ENCODE assay signal across 9 mouse cellular contexts in the genomic region with DNA sequence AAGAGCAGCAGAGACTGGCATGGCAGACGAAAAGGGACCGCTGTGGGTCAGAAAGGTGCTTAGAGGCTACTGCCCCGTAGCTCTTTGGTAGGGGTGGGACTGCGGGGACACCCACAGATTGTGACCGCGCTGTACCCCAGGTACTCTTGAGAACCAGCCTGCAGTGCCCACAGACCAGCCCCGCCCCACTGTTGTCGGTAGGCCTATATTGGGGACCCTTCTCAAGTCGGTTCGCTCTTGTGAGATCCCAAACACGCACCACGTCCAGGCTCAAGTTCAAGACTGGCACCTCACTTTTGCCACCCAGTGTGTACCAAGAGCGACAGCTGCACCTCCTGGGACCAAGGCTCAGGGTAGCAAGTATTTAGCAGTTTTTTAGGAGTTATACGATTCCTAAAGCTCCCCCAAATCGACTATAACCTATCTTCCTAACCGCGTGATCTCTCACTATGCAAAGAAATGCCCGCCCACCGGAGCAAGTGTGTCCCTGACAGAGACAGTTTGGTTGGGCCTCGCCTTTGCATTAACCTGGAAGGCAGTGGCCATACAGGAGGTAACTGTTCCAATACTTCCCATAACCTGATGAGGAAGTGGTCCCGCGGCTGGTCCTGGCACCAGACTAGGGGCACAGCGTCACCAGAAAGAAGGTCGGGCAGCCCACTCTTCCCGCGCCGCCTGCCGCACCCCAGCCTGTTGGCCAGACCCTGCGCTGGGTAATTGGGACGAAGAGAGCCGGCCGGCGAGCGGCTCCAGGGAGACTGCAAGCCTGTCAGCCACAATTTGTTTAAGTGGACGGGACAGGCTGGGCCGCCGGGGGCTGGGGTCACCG. TPM values are rescaled to one million over a fixed set of nuclear protein-coding genes. Genes with fewer than 3 reads are reported as not detected.
A peak's percentile ranks its signal among the peaks of the same experiment; 100 is the strongest.
DNase-seq lines count a peak whose midpoint lies in the region; ATAC-seq and TF ChIP-seq lines count a peak whose summit lies in the region.
"Had no signal": no experiment of that assay in that cellular context is flagged by ENCODE, and none has a peak within 500 bp of the region (broad histone marks: within the 10 kb centered on the region; RNA-seq: fewer than 3 reads in every experiment).

No protein-coding gene starts in this region.

- TF ChIP-seq CTCF in gastrocnemius, adult 2 months (IDR thresholded peaks at IDR 0.05): no peak
- TF ChIP-seq CTCF in stomach, postnatal 0 days (IDR thresholded peaks at IDR 0.05; ENCODE audit: low read depth): no peak

- no peaks in the 10 kb centered on the region for H3K9me3 ChIP-seq in midbrain, embryonic 10.5 days (replicated peaks)
- no peaks in the 10 kb centered on the region for H3K9me3 ChIP-seq in midbrain, embryonic 16.5 days (replicated peaks; ENCODE audit: control insufficient read depth, low read length, poor library complexity, severe bottlenecking)
- H3K9me3 ChIP-seq in limb, embryonic 14.5 days (ENCODE audit: control insufficient read depth, low read length): no peaks in the 10 kb centered on the region
- H3K9me3 ChIP-seq in stomach, postnatal 0 days (ENCODE audit: control insufficient read depth, low read length): no peaks in the 10 kb centered on the region

- ATAC-seq in midbrain, embryonic 16.5 days: no peak
- no peak for ATAC-seq in limb, embryonic 14.5 days (ENCODE audit: low FRiP score, low read depth)
- ATAC-seq in stomach, postnatal 0 days (ENCODE audit: low FRiP score, low TSS enrichment): no peak

- H3K36me3 ChIP-seq in midbrain, embryonic 10.5 days: no peaks in the 10 kb centered on the region
- H3K36me3 ChIP-seq in midbrain, embryonic 16.5 days (ENCODE audit: control insufficient read depth, insufficient read depth, low read length): no peaks in the 10 kb centered on the region
- no peaks in the 10 kb centered on the region for H3K36me3 ChIP-seq in limb, embryonic 14.5 days (ENCODE audit: control insufficient read depth, insufficient read depth, low read length)
- H3K36me3 ChIP-seq in stomach, postnatal 0 days (ENCODE audit: control insufficient read depth, insufficient read depth, low read length): no peaks in the 10 kb centered on the region

- DNase-seq in gastrocnemius, adult 2 months: no peak
- DNase-seq in gastrocnemius, postnatal 36 days: no peak
- no peak for DNase-seq in midbrain, embryonic 10.5 days (ENCODE audit: low spot score)
- no peak for DNase-seq in limb, embryonic 14.5 days (ENCODE audit: low spot score)
- no peak for DNase-seq in stomach, postnatal 0 days (ENCODE audit: low spot score)
- no peak for DNase-seq in left cerebral cortex, postnatal 25 days (ENCODE audit: low spot score in 2 of 2)
- DNase-seq in layer of hippocampus, postnatal 25 days (ENCODE audit: extremely low spot score in 1 of 2, low spot score in 1 of 2): no peak

- TF ChIP-seq POLR2A in limb, embryonic 14.5 days (IDR thresholded peaks at IDR 0.05; ENCODE audit: borderline replicate concordance, extremely low read depth, insufficient read depth, insufficient read length): no peak

- H3K4me2 ChIP-seq in midbrain, embryonic 16.5 days (ENCODE audit: low read length): no peak overlapping the region
- peak overlapping the region; percentile 89 for H3K4me2 ChIP-seq in limb, embryonic 14.5 days (replicated peaks; ENCODE audit: low read depth, low read length, severe bottlenecking)
- H3K4me2 ChIP-seq in stomach, postnatal 0 days (replicated peaks; ENCODE audit: low read depth): peak overlapping the region; percentile 56

- intact Hi-C loops in gastrocnemius, adult 2 months (cut with DNase I): no loop called here
- intact Hi-C loops in gastrocnemius, postnatal 36 days (cut with DNase I): loop anchor here (5.0 kb wide), 1 partner anchor 447 kb away; no protein-coding TSS in a partner anchor
- intact Hi-C loops in left cerebral cortex, postnatal 25 days (cut with DNase I): loop anchor here (5.0 kb wide), 1 partner anchor 357 kb away; no protein-coding TSS in a partner anchor

- H3K4me1 ChIP-seq in midbrain, embryonic 10.5 days: peaks cover 76% of the 10 kb centered on the region
- H3K4me1 ChIP-seq in midbrain, embryonic 16.5 days (ENCODE audit: control insufficient read depth, insufficient read depth, low read length): peaks cover 12% of the 10 kb centered on the region
- peaks cover 22% of the 10 kb centered on the region for H3K4me1 ChIP-seq in limb, embryonic 14.5 days (ENCODE audit: control insufficient read depth, insufficient read depth, low read length)
- H3K4me1 ChIP-seq in stomach, postnatal 0 days (replicated peaks; ENCODE audit: control insufficient read depth, insufficient read depth): peaks cover 8% of the 10 kb centered on the region; the same call in 1 of the 2 replicates

- no peak for TF ChIP-seq EP300 in stomach, postnatal 0 days (optimal IDR thresholded peaks at IDR 0.05)

- peaks cover 100% of the 10 kb centered on the region for H3K27me3 ChIP-seq in midbrain, embryonic 10.5 days (ENCODE audit: low read depth, poor library complexity, severe bottlenecking)
- H3K27me3 ChIP-seq in midbrain, embryonic 16.5 days (ENCODE audit: control insufficient read depth, insufficient read depth, low read depth, low read length): peaks cover 61% of the 10 kb centered on the region
- peaks cover 52% of the 10 kb centered on the region for H3K27me3 ChIP-seq in limb, embryonic 14.5 days (ENCODE audit: control insufficient read depth, insufficient read depth, low read length)
- H3K27me3 ChIP-seq in stomach, postnatal 0 days (ENCODE audit: control insufficient read depth, insufficient read depth, low read length): no peaks in the 10 kb centered on the region

- peak overlapping the region; percentile 64 for H3K27ac ChIP-seq in gastrocnemius, adult 2 months
- peak overlapping the region; percentile 13; the same call in 1 of the 2 replicates for H3K27ac ChIP-seq in midbrain, embryonic 10.5 days (replicated peaks)
- no peak overlapping the region for H3K27ac ChIP-seq in midbrain, embryonic 16.5 days (ENCODE audit: low read length)
- no peak overlapping the region for H3K27ac ChIP-seq in limb, embryonic 14.5 days (replicated peaks; ENCODE audit: low read depth, low read length)
- peak overlapping the region; percentile 63; the same call in 1 of the 2 replicates for H3K27ac ChIP-seq in stomach, postnatal 0 days (replicated peaks)

- H3K4me3 ChIP-seq in gastrocnemius, adult 2 months: peak overlapping the region; percentile 64
- H3K4me3 ChIP-seq in midbrain, embryonic 10.5 days: peak overlapping the region; percentile 49
- no peak overlapping the region for H3K4me3 ChIP-seq in midbrain, embryonic 16.5 days (ENCODE audit: low read depth, low read length)
- peak overlapping the region; percentile 50 for H3K4me3 ChIP-seq in limb, embryonic 14.5 days (replicated peaks; ENCODE audit: low read length)
- H3K4me3 ChIP-seq in stomach, postnatal 0 days (ENCODE audit: low read depth, low read length): peak overlapping the region; percentile 13; the same call in 1 of the 2 replicates

- WGBS in midbrain, embryonic 10.5 days: 5% methylated on average over 38 of the region's 38 CpGs
- WGBS in midbrain, embryonic 16.5 days: 6% methylated on average over 38 of the region's 38 CpGs
- 14% methylated on average over 34 of the region's 38 CpGs for WGBS in limb, embryonic 14.5 days
- WGBS in stomach, postnatal 0 days: 42% methylated on average over 38 of the region's 38 CpGs

- H3K9ac ChIP-seq in midbrain, embryonic 16.5 days (ENCODE audit: low read depth, low read length): no peak overlapping the region
- peak overlapping the region; percentile 34; the same call in 1 of the 2 replicates for H3K9ac ChIP-seq in limb, embryonic 14.5 days (ENCODE audit: low read depth, low read length, severe bottlenecking)
- peak overlapping the region; percentile 31; the same call in 1 of the 2 replicates for H3K9ac ChIP-seq in stomach, postnatal 0 days (ENCODE audit: low read length)

RNA-seq across cellular contexts. Expression of a gene that starts 3.4 kb away (rescaled TPM):
- 1 to 10 TPM; 1.7 to 3.6 TPM for total RNA-seq in gastrocnemius, adult 2 months (2021)
- 1 to 10 TPM; 3.0 to 3.7 TPM for total RNA-seq in gastrocnemius, postnatal 36 days (2021)
- polyA plus RNA-seq in midbrain, embryonic 10.5 days (2016; fragmentation: Nextera tagmentation; extraction: Ambion mirVana): 0.27 and 0.43 TPM in 2 replicates
- 0.39 and 0.57 TPM in 2 replicates for polyA plus RNA-seq in midbrain, embryonic 16.5 days (2015; fragmentation: Nextera tagmentation; extraction: Ambion mirVana)
- polyA plus RNA-seq in limb, embryonic 14.5 days (2012; rRNA removed): 31.7 and 39.1 TPM in 2 replicates
- 6.5 and 9.3 TPM in 2 replicates for polyA plus RNA-seq in limb, embryonic 14.5 days (2014; fragmentation: Nextera tagmentation; extraction: Ambion mirVana)
- polyA plus RNA-seq in stomach, postnatal 0 days (2015; fragmentation: Nextera tagmentation; extraction: Ambion mirVana): 5.2 and 6.9 TPM in 2 replicates
- total RNA-seq in left cerebral cortex, postnatal 25 days (2021): 1 to 10 TPM; 1.8 to 2.2 TPM
- total RNA-seq in layer of hippocampus, postnatal 25 days (2021): 1 to 10 TPM; 1.7 to 3.0 TPM

RNA-seq across cellular contexts. Expression of a gene that starts 21.2 kb away (rescaled TPM):
- total RNA-seq in gastrocnemius, adult 2 months (2021): not detected
- not detected for total RNA-seq in gastrocnemius, postnatal 36 days (2021)
- not detected in 2 replicates for polyA plus RNA-seq in midbrain, embryonic 10.5 days (2016; fragmentation: Nextera tagmentation; extraction: Ambion mirVana)
- polyA plus RNA-seq in midbrain, embryonic 16.5 days (2015; fragmentation: Nextera tagmentation; extraction: Ambion mirVana): not detected in 2 replicates
- not detected in 2 replicates for polyA plus RNA-seq in limb, embryonic 14.5 days (2012; rRNA removed)
- polyA plus RNA-seq in limb, embryonic 14.5 days (2014; fragmentation: Nextera tagmentation; extraction: Ambion mirVana): not detected in 2 replicates
- polyA plus RNA-seq in stomach, postnatal 0 days (2015; fragmentation: Nextera tagmentation; extraction: Ambion mirVana): 0.18 TPM in 1 of 2 replicates, not detected in the other
- total RNA-seq in left cerebral cortex, postnatal 25 days (2021): not detected
- not detected for total RNA-seq in layer of hippocampus, postnatal 25 days (2021)
- total RNA-seq: left cerebral cortex, adult 8-10 months had no signal

RNA-seq across cellular contexts. Expression of a gene that starts 57.3 kb away (rescaled TPM):
- total RNA-seq in gastrocnemius, adult 2 months (2021): 1 to 10 TPM in 1 of 2 experiments, under 1 TPM in 1; 0.87 to 1.8 TPM
- 1 to 10 TPM; 1.4 to 1.7 TPM for total RNA-seq in gastrocnemius, postnatal 36 days (2021)
- polyA plus RNA-seq in midbrain, embryonic 10.5 days (2016; fragmentation: Nextera tagmentation; extraction: Ambion mirVana): 0.04 and 0.20 TPM in 2 replicates
- polyA plus RNA-seq in midbrain, embryonic 16.5 days (2015; fragmentation: Nextera tagmentation; extraction: Ambion mirVana): 0.17 and 0.43 TPM in 2 replicates
- polyA plus RNA-seq in limb, embryonic 14.5 days (2012; rRNA removed): 37.5 and 52.7 TPM in 2 replicates
- 15.5 and 20.0 TPM in 2 replicates for polyA plus RNA-seq in limb, embryonic 14.5 days (2014; fragmentation: Nextera tagmentation; extraction: Ambion mirVana)
- polyA plus RNA-seq in stomach, postnatal 0 days (2015; fragmentation: Nextera tagmentation; extraction: Ambion mirVana): 0.04 and 0.05 TPM in 2 replicates
- under 1 TPM; 0.23 to 0.32 TPM for total RNA-seq in left cerebral cortex, postnatal 25 days (2021)
- under 1 TPM; 0.32 to 0.35 TPM for total RNA-seq in layer of hippocampus, postnatal 25 days (2021)

Comparison
In these comparisons a context has a peak if more than half of its experiments do, and no peak if none do; other contexts are left out.
1. H3K27ac ChIP-seq: peak in gastrocnemius, adult 2 months (single experiment), midbrain, embryonic 10.5 days (single experiment) and stomach, postnatal 0 days (single experiment); none in midbrain, embryonic 16.5 days (single experiment) and limb, embryonic 14.5 days (single experiment).